Mouse (Mus musculus) forebrain, embryonic 11.5 days (tissue): ENCODE results near the gene Babam1. TPM values are rescaled to one million over a fixed set of nuclear protein-coding genes. Genes with fewer than 3 reads are reported as not detected.

Source experiments
- ATAC-seq: fragments of 200-750 bp; cut with Nextera tagmentation; replicated peaks from 2 replicates; pipeline ENCODE4 v1.8.0; 2017; ENCODE audit warnings: moderate TSS enrichment; ENCODE audit not compliant: low FRiP score
- DNase-seq: peaks from one replicate; pipeline ENCODE4 v3.0.0-alpha.2; 2017; ENCODE audit warnings: low spot score
- H3K27ac ChIP-seq: fragments of 300-500 bp; sonication (generic); 2 replicates; pipeline ENCODE4 v1.5.1; 2014; ENCODE audit warnings: low read depth, low read length
- H3K27me3 ChIP-seq: fragments of 300-500 bp; sonication (generic); 2 replicates; pipeline ENCODE4 v1.6.1; 2014; ENCODE audit warnings: mild to moderate bottlenecking, low read length, mixed read lengths; ENCODE audit not compliant: control insufficient read depth, insufficient read depth
- H3K36me3 ChIP-seq: fragments of 300-500 bp; sonication (generic); 2 replicates; pipeline ENCODE4 v1.6.1; 2014; ENCODE audit warnings: mild to moderate bottlenecking, low read length, moderate library complexity, mixed read lengths; ENCODE audit not compliant: control insufficient read depth, insufficient read depth
- H3K4me1 ChIP-seq: fragments of 300-500 bp; sonication (generic); replicated peaks from 2 replicates; pipeline ENCODE4 v1.6.1; 2014; ENCODE audit warnings: low read length, mixed read lengths; ENCODE audit not compliant: control insufficient read depth, insufficient read depth
- H3K4me2 ChIP-seq: fragments of 300-500 bp; sonication (generic); 2 replicates; pipeline ENCODE4 v1.6.1; 2014; ENCODE audit warnings: low read depth, mild to moderate bottlenecking, low read length, moderate library complexity, mixed read lengths; ENCODE audit not compliant: severe bottlenecking
- H3K4me3 ChIP-seq: fragments of 300-500 bp; sonication (generic); 2 replicates; pipeline ENCODE4 v1.5.1; 2014; ENCODE audit warnings: low read depth, low read length
- H3K9ac ChIP-seq: fragments of 300-500 bp; sonication (generic); 2 replicates; pipeline ENCODE4 v1.6.1; 2014; ENCODE audit warnings: low read length
- H3K9me3 ChIP-seq: fragments of 300-500 bp; sonication (generic); 2 replicates; pipeline ENCODE4 v1.6.1; 2016; ENCODE audit warnings: low read length, mixed read lengths; ENCODE audit not compliant: control insufficient read depth
- WGBS: fragments of 180-500 bp; shearing (Covaris S2); extraction: QIAGEN DNeasy Blood & Tissue Kit; methylation state at CpG from one replicate; pipeline ENCODE4 v1.1.7; 2014; 5-methylcytosine and 5-hydroxymethylcytosine counted together
- polyA plus RNA-seq: library from polyadenylated mRNA; unstranded; fragments of >200 nt; fragmentation: Nextera tagmentation; extraction: Ambion mirVana; gene quantifications from 2 replicates; pipeline ENCODE4 v1.2.1, GENCODE M21; 2014

Gene Babam1
- polyA plus RNA-seq, 1 experiment from 2014 or later = 106 TPM

- ATAC-seq = no peak
- Histone ChIP-seq H3K4me2 (no peak overlapping the region), H3K27me3 (no peaks in the 10 kb centered on the region)
These were observed 4.8 kb downstream of the Babam1 start for GRCm38 (mm10) chr8:71401454-71401853.

GRCm38 (mm10) chr8:71402446-71402964 is 5.8 kb downstream of the Babam1 start:
- DNase-seq (no peak), ATAC-seq (no peak)
- H3K9me3 ChIP-seq = no peaks in the 10 kb centered on the region
- 88% methylated on average over 9 of the region's 9 CpGs for WGBS
- no peak overlapping the region for H3K27ac ChIP-seq
- peaks cover 8% of the 10 kb centered on the region for H3K4me1 ChIP-seq
- no peaks in the 10 kb centered on the region; the same call in 1 of the 2 replicates for H3K36me3 ChIP-seq
- H3K9ac ChIP-seq = no peak overlapping the region
- H3K27me3 ChIP-seq = no peaks in the 10 kb centered on the region
- no peak overlapping the region for H3K4me2 ChIP-seq
- H3K4me3 ChIP-seq = no peak overlapping the region

More at GRCm38 (mm10) chr8:71401454-71401853, 4.8 kb downstream of the Babam1 start:
- no peak for DNase-seq
- Histone ChIP-seq H3K9ac (no peak overlapping the region), H3K36me3 (no peaks in the 10 kb centered on the region; the same call in 1 of the 2 replicates), H3K4me1 (peaks cover 9% of the 10 kb centered on the region), H3K9me3 (no peaks in the 10 kb centered on the region), H3K27ac (no peak overlapping the region), H3K4me3 (no peak overlapping the region)

GRCm38 (mm10) chr8:71403107-71403885 is 6.6 kb downstream of the Babam1 start:
- ATAC-seq (no peak), DNase-seq (no peak)
- Histone ChIP-seq H3K4me1 (peaks cover 6% of the 10 kb centered on the region; the same call in 1 of the 2 replicates), H3K4me2 (no peak overlapping the region), H3K4me3 (no peak overlapping the region), H3K9ac (no peak overlapping the region), H3K36me3 (no peaks in the 10 kb centered on the region; the same call in 1 of the 2 replicates), H3K9me3 (no peaks in the 10 kb centered on the region), H3K27me3 (no peaks in the 10 kb centered on the region), H3K27ac (no peak overlapping the region)
- WGBS = 87% methylated on average over 6 of the region's 6 CpGs

GRCm38 (mm10) chr8:71404011-71404410 is 7.3 kb downstream of the Babam1 start:
- Histone ChIP-seq H3K9ac (no peak overlapping the region), H3K4me2 (no peak overlapping the region), H3K27me3 (no peaks in the 10 kb centered on the region), H3K4me1 (peaks cover 6% of the 10 kb centered on the region; the same call in 1 of the 2 replicates), H3K4me3 (no peak overlapping the region), H3K27ac (no peak overlapping the region), H3K36me3 (peaks cover 4% of the 10 kb centered on the region; the same call in 1 of the 2 replicates), H3K9me3 (no peaks in the 10 kb centered on the region)
- WGBS = 92% methylated on average over 8 of the region's 8 CpGs
- ATAC-seq = no peak
- no peak for DNase-seq

- no peak overlapping the region for H3K4me3 ChIP-seq
- WGBS = 88% methylated on average over 9 of the region's 9 CpGs
- no peak overlapping the region for H3K27ac ChIP-seq
- H3K36me3 ChIP-seq = peaks cover 6% of the 10 kb centered on the region; the same call in 1 of the 2 replicates
- no peaks in the 10 kb centered on the region for H3K9me3 ChIP-seq
- no peak overlapping the region for H3K9ac ChIP-seq
- DNase-seq (no peak), ATAC-seq (no peak)
- peak overlapping the region; percentile 88; the same call in 1 of the 2 replicates for H3K4me2 ChIP-seq
- no peaks in the 10 kb centered on the region for H3K27me3 ChIP-seq
- peaks cover 6% of the 10 kb centered on the region; the same call in 1 of the 2 replicates for H3K4me1 ChIP-seq
These were observed 8.3 kb downstream of the Babam1 start for GRCm38 (mm10) chr8:71404951-71405351.

- DNase-seq (peak; percentile 98), ATAC-seq (peak; percentile 89)
- Histone ChIP-seq H3K4me1 (peaks cover 6% of the 10 kb centered on the region; the same call in 1 of the 2 replicates), H3K4me3 (peak within 1 kb of the TSS; percentile 79), H3K9ac (peak within 1 kb of the TSS; percentile 83), H3K9me3 (no peaks in the 10 kb centered on the region), H3K27ac (peak within 1 kb of the TSS; percentile 46; the same call in 1 of the 2 replicates), H3K4me2 (peak within 1 kb of the TSS; percentile 88), H3K36me3 (peaks cover 6% of the 10 kb centered on the region; the same call in 1 of the 2 replicates), H3K27me3 (no peaks in the 10 kb centered on the region)
- WGBS = 17% methylated on average over 32 of the region's 33 CpGs
These were observed 8.9 kb downstream of the Babam1 start, which contains the start of gene Ankle1 for GRCm38 (mm10) chr8:71405401-71406098. TSS of gene Ankle1 (plus strand) at chr8:71406010.

GRCm38 (mm10) chr8:71406099-71407015 is 9.7 kb downstream of the Babam1 start:
- DNase-seq = peak; percentile 91
- Histone ChIP-seq H3K9ac (peak overlapping the region; percentile 83), H3K4me1 (peaks cover 6% of the 10 kb centered on the region; the same call in 1 of the 2 replicates), H3K27ac (0 out of 2 replicates have a peak overlapping the region, but pooled peaks have one; percentile 18), H3K4me2 (peak overlapping the region; percentile 88), H3K4me3 (peak overlapping the region; percentile 79), H3K9me3 (no peaks in the 10 kb centered on the region), H3K27me3 (no peaks in the 10 kb centered on the region), H3K36me3 (peaks cover 6% of the 10 kb centered on the region; the same call in 1 of the 2 replicates)
- peak; percentile 87 for ATAC-seq
- under 1% methylated on average over 54 of the region's 55 CpGs for WGBS
